Mouse (Mus musculus): ENCODE measurements around the gene Zbtb25. TPM values are rescaled to one million over a fixed set of nuclear protein-coding genes. Genes with fewer than 3 reads are reported as not detected.

The Zbtb25 gene
- polyA plus RNA-seq, 1 experiment: 29.2 TPM

GRCm38 (mm10) chr12:76403886-76404537, 34.6 kb upstream of the Zbtb25 start, which contains the start of gene Hspa2:
Gene Hspa2 (plus strand): TSS chr12:76404176.
- peak within 1 kb of the TSS; percentile 81 for H3K27ac ChIP-seq (ENCODE audit: insufficient read depth, low read length)
- H3K4me3 ChIP-seq (ENCODE audit: insufficient read depth, low read length): peak within 1 kb of the TSS; percentile 52
- peaks cover 2% of the 10 kb centered on the region; the same call in 1 of the 2 replicates for H3K4me1 ChIP-seq (ENCODE audit: control insufficient read depth, insufficient read depth, low read length)
- TF ChIP-seq CTCF (IDR thresholded peaks at IDR 0.05; ENCODE audit: borderline replicate concordance, insufficient read depth, low read length): no peak
- peak; percentile 100 for TF ChIP-seq POLR2A (IDR thresholded peaks at IDR 0.05; ENCODE audit: low read depth, low read length)

- H3K4me1 ChIP-seq (ENCODE audit: control insufficient read depth, insufficient read depth, low read length): peaks cover 4% of the 10 kb centered on the region
- no peak; the same call in none of the 2 replicates for TF ChIP-seq POLR2A (IDR thresholded peaks at IDR 0.05; ENCODE audit: low read depth, low read length)
- no peak for TF ChIP-seq CTCF (IDR thresholded peaks at IDR 0.05; ENCODE audit: borderline replicate concordance, insufficient read depth, low read length)
- H3K4me3 ChIP-seq (ENCODE audit: insufficient read depth, low read length): peak overlapping the region; percentile 52
- H3K27ac ChIP-seq (ENCODE audit: insufficient read depth, low read length): peak overlapping the region; percentile 81
Observed at GRCm38 (mm10) chr12:76402991-76403885, 33.8 kb upstream of the Zbtb25 start.

GRCm38 (mm10) chr12:76401674-76402073, 32.3 kb upstream of the Zbtb25 start:
- Histone ChIP-seq H3K27ac (ENCODE audit: insufficient read depth, low read length) (no peak overlapping the region), H3K4me1 (ENCODE audit: control insufficient read depth, insufficient read depth, low read length) (peaks cover 13% of the 10 kb centered on the region), H3K4me3 (ENCODE audit: insufficient read depth, low read length) (no peak overlapping the region)
- TF ChIP-seq CTCF (IDR thresholded peaks at IDR 0.05; ENCODE audit: borderline replicate concordance, insufficient read depth, low read length) (no peak), POLR2A (IDR thresholded peaks at IDR 0.05; ENCODE audit: low read depth, low read length) (no peak)

GRCm38 (mm10) chr12:76397281-76397680, 27.9 kb upstream of the Zbtb25 start:
- TF ChIP-seq POLR2A (IDR thresholded peaks at IDR 0.05; ENCODE audit: low read depth, low read length) (no peak), CTCF (IDR thresholded peaks at IDR 0.05; ENCODE audit: borderline replicate concordance, insufficient read depth, low read length) (no peak)
- Histone ChIP-seq H3K4me1 (ENCODE audit: control insufficient read depth, insufficient read depth, low read length) (peaks cover 11% of the 10 kb centered on the region), H3K4me3 (ENCODE audit: insufficient read depth, low read length) (no peak overlapping the region), H3K27ac (ENCODE audit: insufficient read depth, low read length) (peak overlapping the region; percentile 10; the same call in 1 of the 2 replicates)

GRCm38 (mm10) chr12:76392979-76393378, 23.6 kb upstream of the Zbtb25 start:
- TF ChIP-seq POLR2A (IDR thresholded peaks at IDR 0.05; ENCODE audit: low read depth, low read length): no peak
- TF ChIP-seq CTCF (IDR thresholded peaks at IDR 0.05; ENCODE audit: borderline replicate concordance, insufficient read depth, low read length): no peak
- H3K4me3 ChIP-seq (ENCODE audit: insufficient read depth, low read length): no peak overlapping the region
- H3K27ac ChIP-seq (ENCODE audit: insufficient read depth, low read length): no peak overlapping the region
- H3K4me1 ChIP-seq (ENCODE audit: control insufficient read depth, insufficient read depth, low read length): peaks cover 7% of the 10 kb centered on the region

GRCm38 (mm10) chr12:76391595-76392271, 22.3 kb upstream of the Zbtb25 start:
- Histone ChIP-seq H3K4me3 (ENCODE audit: insufficient read depth, low read length) (no peak overlapping the region), H3K27ac (ENCODE audit: insufficient read depth, low read length) (no peak overlapping the region), H3K4me1 (ENCODE audit: control insufficient read depth, insufficient read depth, low read length) (no peaks in the 10 kb centered on the region)
- TF ChIP-seq CTCF (IDR thresholded peaks at IDR 0.05; ENCODE audit: borderline replicate concordance, insufficient read depth, low read length) (no peak), POLR2A (IDR thresholded peaks at IDR 0.05; ENCODE audit: low read depth, low read length) (no peak)

GRCm38 (mm10) chr12:76388794-76389193, 19.4 kb upstream of the Zbtb25 start:
- no peak for TF ChIP-seq CTCF (IDR thresholded peaks at IDR 0.05; ENCODE audit: borderline replicate concordance, insufficient read depth, low read length)
- TF ChIP-seq POLR2A (IDR thresholded peaks at IDR 0.05; ENCODE audit: low read depth, low read length): no peak
- no peak overlapping the region for H3K27ac ChIP-seq (ENCODE audit: insufficient read depth, low read length)
- H3K4me3 ChIP-seq (ENCODE audit: insufficient read depth, low read length): no peak overlapping the region
- no peaks in the 10 kb centered on the region for H3K4me1 ChIP-seq (ENCODE audit: control insufficient read depth, insufficient read depth, low read length)

GRCm38 (mm10) chr12:76385342-76385741, 15.9 kb upstream of the Zbtb25 start:
- no peak overlapping the region for H3K27ac ChIP-seq (ENCODE audit: insufficient read depth, low read length)
- H3K4me3 ChIP-seq (ENCODE audit: insufficient read depth, low read length): no peak overlapping the region
- TF ChIP-seq CTCF (IDR thresholded peaks at IDR 0.05; ENCODE audit: borderline replicate concordance, insufficient read depth, low read length) (no peak), POLR2A (IDR thresholded peaks at IDR 0.05; ENCODE audit: low read depth, low read length) (no peak)
- no peaks in the 10 kb centered on the region for H3K4me1 ChIP-seq (ENCODE audit: control insufficient read depth, insufficient read depth, low read length)

GRCm38 (mm10) chr12:76380151-76380550, 10.7 kb upstream of the Zbtb25 start:
- Histone ChIP-seq H3K4me1 (ENCODE audit: control insufficient read depth, insufficient read depth, low read length) (no peaks in the 10 kb centered on the region), H3K27ac (ENCODE audit: insufficient read depth, low read length) (no peak overlapping the region), H3K4me3 (ENCODE audit: insufficient read depth, low read length) (no peak overlapping the region)
- no peak for TF ChIP-seq CTCF (IDR thresholded peaks at IDR 0.05; ENCODE audit: borderline replicate concordance, insufficient read depth, low read length)
- no peak for TF ChIP-seq POLR2A (IDR thresholded peaks at IDR 0.05; ENCODE audit: low read depth, low read length)
